Mouse (Mus musculus) brain, embryonic 14.5 days (tissue): ENCODE measurements around the gene Itm2b. TPM values are rescaled to one million over a fixed set of nuclear protein-coding genes. Genes with fewer than 3 reads are reported as not detected.
A peak's percentile ranks its signal among the peaks of the same experiment; 100 is the strongest.

Experiments used
- DNase-seq: peaks from one replicate; pipeline ENCODE4 v3.0.0-alpha.2; 2011; ENCODE audit warnings: low read depth
- CTCF ChIP-seq: fragments of 200-500 bp; IDR thresholded peaks from 2 replicates; pipeline ENCODE4 v1.5.1; 2012; ENCODE audit warnings: inconsistent platforms, mild to moderate bottlenecking, moderate library complexity, borderline replicate concordance; ENCODE audit not compliant: insufficient read depth, insufficient read length; ENCODE audit errors: extremely low read depth
- POLR2A ChIP-seq: fragments of 200-500 bp; IDR thresholded peaks from 2 replicates; pipeline ENCODE4 v1.6.1; 2012; ENCODE audit warnings: mild to moderate bottlenecking, inconsistent platforms, borderline replicate concordance; ENCODE audit not compliant: poor library complexity, insufficient read depth, insufficient read length, severe bottlenecking; ENCODE audit errors: extremely low read depth
- polyA plus RNA-seq: library from polyadenylated mRNA; depleted of rRNA; stranded (reverse); fragments of >200 nt; gene quantifications from 2 replicates; pipeline ENCODE4 v1.2.3, GENCODE M21; 2012

Itm2b gene
- polyA plus RNA-seq, 1 experiment: 377 TPM

DNA sequence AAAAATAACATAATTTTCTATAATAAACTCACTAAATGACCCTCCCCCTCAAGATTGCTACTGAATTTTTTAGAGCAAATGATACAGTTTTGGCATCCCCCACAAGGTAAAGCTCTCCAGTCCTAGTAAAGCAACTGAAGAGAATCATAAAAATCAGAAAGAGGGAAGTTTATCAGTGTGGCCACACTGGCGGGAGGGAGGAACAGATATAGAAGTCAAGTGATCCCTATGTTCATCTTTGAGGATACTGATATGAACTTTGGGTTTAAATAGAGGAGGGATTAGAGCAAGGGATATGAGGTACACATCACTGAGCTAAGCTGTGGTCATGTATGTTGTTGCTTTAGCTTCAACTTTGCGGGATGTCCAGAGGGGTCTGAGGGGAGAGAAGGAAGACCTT lies 5.1 kb upstream of the Itm2b start:
- TF ChIP-seq CTCF: no peak
- no peak for TF ChIP-seq POLR2A
- DNase-seq: no peak

DNA sequence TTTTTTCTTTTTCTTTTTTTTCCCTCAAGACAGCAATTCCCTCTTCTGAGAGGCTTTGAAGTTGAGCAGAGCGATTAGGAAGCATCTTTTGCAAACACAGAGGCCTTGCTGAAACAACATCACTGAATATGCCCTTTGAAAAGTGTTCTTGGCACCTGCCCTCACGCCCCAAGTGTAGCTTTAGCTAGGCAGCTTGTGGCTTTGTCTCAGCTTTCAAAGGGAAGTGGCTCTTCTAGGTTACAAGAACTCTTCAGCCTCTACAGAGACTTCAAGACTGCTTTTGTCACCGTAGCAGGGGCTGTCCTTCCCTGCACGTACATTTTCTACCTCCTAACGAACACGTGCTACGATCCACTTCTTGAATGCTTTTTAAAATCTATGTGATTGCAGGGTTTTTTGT lies 4.0 kb upstream of the Itm2b start:
- peak; percentile 78 for DNase-seq
- TF ChIP-seq CTCF (no peak), POLR2A (no peak)

DNA sequence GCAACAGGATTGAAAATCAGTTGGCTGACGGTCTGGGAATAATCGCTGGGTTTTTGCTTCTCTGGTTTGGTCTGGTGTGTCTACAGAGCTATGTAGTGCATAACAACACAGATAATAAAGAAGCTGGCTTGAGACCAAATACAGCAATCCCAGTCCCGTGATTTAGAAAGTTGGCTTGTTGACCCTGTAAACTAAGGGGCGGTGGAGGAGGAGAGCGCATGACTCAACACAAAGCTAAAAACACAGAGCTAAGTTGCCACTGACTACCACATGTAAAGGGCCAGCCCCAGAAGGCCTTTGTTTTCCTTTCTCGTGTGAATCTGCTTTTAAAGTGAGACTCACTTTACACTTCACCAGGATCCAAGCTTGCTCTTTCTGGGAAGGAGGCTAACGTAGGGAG lies 3.5 kb upstream of the Itm2b start:
- peak; percentile 54 for DNase-seq
- no peak for TF ChIP-seq POLR2A
- no peak for TF ChIP-seq CTCF

DNA sequence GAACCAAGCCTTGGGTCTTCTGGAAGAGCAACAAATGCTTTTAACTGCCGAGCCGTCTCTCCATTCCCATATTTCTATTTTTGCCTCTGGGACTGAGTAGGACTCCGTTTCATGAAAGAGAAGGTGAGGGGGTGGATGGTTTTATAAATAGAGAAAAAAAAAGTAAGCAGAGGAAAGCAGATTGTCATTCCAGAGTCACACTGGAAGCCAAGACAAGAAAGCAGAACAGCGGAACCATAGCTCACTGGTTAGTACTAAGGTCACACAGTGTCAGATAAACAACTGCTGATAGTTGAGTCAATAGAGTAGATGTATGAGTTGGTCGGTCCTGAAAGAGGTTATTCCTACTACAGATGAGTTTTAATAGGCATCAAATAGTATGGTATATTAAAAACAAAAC lies 1.4 kb upstream of the Itm2b start:
- DNase-seq: no peak
- TF ChIP-seq POLR2A (no peak), CTCF (no peak)

DNA sequence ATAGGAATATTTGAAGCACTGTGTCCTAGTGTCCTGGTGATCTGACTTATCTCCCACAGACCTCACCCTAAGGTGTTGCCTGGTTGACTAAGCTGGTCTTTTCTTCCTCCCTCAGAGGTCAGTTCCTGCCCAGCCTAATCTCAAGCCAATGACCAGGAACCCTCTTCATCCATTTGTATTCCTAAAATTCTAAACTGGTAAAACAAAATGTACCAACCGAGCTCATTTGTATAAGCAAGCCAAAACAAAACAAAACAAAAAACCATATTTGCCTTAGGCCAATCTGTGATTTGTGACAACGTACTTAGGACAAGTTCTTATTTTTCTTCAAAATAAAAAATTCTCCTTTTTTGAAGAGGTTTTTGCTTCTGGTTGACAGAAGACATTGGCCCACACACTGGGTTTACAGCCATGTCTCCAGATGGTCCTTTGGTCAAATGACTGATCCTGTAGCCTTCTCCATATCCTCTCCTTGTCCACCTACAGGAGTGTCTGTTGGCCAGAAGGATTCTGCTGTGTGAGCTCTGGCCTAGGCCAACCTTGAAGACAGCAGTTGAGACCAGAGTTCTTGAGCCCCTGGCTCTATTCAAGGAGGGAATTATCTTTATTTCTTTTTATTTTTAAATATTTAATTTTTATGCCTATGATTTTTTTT lies 758 bp upstream of the Itm2b start:
- no peak for TF ChIP-seq CTCF
- TF ChIP-seq POLR2A: no peak
- DNase-seq: no peak

DNA sequence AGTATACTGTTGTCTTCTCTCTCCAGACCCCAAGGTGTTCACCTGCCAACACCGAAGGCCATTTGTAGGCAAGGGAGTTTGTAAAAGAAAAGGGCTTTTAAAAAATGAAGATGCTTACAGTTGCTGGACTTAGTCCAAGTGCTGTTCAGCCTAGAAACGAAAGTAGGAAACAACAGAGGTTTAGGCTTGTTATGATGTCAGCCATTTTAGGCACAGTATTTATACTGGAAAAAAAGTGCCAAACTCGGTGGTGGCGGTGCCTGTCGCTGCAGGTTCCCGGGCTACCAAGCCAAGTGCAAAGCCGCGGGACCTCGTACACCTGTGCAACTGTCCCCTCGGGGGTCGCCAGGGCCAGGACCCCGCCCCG lies 560 bp downstream of the Itm2b start:
- DNase-seq: peak; percentile 75
- no peak for TF ChIP-seq POLR2A
- TF ChIP-seq CTCF: no peak

DNA sequence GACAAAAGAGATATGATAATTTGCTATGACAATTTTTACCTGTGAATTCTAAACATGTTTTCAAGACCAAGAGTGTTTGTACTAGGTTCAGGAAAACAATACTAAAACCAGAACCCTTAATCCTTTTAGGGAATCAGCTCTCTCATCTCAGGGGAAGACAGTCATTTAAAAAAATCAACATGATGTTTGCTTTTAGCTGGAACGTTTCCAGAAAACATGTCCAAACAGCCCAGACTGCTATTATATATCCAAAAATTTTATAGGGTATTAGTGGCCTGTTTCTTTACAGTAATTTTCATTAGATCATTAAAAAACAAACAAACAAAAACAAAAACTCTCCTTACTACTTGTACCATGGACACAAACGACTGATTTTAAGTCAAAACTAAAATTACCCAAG lies 1.3 kb downstream of the Itm2b start:
- no peak for DNase-seq
- no peak for TF ChIP-seq CTCF
- TF ChIP-seq POLR2A: no peak

DNA sequence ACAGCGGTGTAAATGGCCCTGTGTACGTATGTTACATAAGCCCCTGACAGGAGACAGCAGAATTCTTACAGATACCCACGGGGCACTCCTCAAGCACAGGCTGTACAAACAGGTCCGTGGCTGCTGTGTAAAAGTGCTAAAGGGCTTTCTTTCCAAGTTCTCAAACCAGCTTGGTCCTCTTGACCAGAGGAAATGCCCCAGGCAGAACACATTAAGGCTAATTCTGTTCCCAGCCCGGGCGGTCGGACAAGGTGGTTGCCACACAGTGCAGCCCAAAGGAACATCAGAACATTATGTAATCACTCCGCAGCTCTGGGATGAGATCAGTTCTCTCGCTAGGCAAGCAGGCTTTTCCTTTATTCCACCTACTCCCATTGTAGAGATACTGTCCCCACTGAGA lies 2.4 kb downstream of the Itm2b start:
- peak; percentile 53 for DNase-seq

DNA sequence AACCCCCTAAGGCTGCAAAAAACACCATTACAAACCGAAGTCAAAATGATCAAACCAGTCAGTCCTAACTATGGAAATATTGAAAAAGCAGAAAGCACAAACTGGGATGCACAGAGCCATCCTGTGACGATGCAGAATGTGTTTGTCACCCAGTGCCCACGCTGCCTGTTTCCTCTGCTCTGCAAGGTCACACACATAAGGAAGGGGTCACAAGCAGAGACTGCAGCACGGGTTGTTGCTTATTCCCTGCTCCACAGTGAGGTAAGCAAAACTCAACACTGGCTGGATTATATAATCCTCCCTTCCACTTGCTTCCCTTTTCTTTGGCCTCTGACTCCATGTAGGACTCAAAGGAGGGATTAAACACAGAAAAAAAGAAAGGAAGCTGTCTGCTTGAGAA lies 3.5 kb downstream of the Itm2b start:
- no peak for DNase-seq
- TF ChIP-seq POLR2A (no peak), CTCF (no peak)

More for the DNA sequence above, 2.4 kb downstream of the Itm2b start:
- TF ChIP-seq POLR2A (no peak), CTCF (no peak)

DNA sequence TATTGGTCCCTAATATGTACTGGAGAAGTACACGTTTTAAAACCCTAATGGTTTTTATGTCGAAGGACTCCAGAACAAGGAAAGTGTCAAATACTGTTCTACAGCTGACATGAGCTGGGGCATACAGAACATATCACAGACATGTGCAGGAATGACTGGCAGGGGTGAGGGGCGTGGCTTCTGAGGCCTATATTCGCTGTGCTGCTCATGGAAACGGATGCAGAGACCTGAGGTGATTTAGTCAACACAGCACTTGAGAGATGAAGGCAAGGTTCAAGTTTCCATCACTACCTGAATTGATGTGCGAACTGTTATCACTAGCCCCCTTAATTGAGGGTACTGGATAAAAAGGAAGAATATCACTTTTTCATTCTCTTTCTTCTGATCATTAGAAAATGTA lies 7.3 kb downstream of the Itm2b start:
- TF ChIP-seq POLR2A (no peak), CTCF (no peak)
- no peak for DNase-seq

DNA sequence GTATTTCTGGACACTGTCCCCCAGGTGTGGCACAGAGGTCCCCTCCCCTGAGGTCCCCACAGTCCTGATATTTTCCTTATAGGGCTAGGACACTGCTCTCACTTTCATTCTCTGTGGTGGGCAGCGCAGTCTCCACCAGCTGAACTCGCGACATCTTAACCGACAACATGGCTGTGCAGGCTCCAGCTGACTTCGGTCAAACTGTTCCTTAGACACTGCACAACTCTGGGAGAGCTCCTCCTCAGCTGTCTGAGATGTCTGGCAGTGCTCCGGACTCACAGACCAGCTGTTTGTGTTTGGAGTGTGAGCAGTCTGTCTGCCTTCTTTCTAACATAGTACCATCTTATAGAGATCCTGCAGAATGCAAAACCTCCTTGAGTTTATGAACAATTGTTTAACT lies 8.2 kb downstream of the Itm2b start:
- no peak for TF ChIP-seq CTCF
- TF ChIP-seq POLR2A: no peak

DNA sequence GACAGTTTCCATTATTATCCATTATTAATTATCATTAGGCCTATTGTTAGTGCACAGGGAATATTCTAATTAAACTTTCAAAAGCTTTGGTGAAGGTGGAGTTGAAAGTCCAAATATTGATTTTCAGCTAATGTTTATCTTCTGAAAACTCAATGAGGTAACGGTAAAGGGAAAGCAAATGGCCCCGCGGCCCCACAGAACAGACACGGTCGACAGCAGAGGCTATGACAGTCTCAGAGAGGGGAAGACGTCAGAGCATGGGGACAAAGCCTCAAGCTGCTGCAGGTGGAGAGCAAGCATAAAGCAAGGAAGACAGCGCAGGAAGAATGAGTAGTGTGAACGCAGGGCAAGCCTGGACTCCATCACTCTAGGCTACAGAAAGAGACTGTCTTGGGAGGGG lies 9.2 kb downstream of the Itm2b start:
- no peak for TF ChIP-seq POLR2A
- no peak for TF ChIP-seq CTCF
- peak; percentile 30 for DNase-seq

More for the DNA sequence above, 8.2 kb downstream of the Itm2b start:
- DNase-seq: no peak
